Mouse (Mus musculus) cerebellum, postnatal 4 days (tissue): ENCODE measurements around the gene Gm14308.
"Not testable (repeated sequence)": the region's sequence is repeated elsewhere in the genome, so short reads cannot be mapped to it uniquely, and the experiment has no call there.

Experiments used
- DNase-seq, 2 experiments: peaks; one replicate each; pipeline ENCODE4 v3.0.0; 2022; ENCODE audit warnings: low spot score in 2 of 2, mixed read lengths in 1 of 2

Gm14308 gene

DNA sequence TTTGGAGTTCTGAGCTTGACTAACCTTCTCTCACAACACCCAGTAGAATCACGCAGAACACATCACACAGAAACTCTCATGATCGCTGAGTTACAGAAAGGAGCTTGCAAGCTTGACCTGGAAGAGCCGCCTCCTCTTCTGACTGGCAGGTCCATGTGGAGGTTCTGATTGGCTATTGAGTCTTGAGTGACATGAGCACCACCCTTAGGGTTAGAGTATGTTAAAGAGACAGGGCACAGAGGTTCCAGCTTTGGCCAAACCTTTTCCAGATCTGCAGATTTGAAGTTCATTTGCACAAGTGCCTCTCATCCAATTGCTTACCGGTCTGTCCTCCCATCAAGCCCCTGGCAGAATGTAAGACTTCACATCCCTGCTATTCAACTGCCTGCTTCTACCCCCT, at the start of gene Gm14308:
TSS of gene Gm14308 (minus strand) at position 101 of the 400 bp plus-strand sequence.
- DNase-seq = not testable (repeated sequence)

DNA sequence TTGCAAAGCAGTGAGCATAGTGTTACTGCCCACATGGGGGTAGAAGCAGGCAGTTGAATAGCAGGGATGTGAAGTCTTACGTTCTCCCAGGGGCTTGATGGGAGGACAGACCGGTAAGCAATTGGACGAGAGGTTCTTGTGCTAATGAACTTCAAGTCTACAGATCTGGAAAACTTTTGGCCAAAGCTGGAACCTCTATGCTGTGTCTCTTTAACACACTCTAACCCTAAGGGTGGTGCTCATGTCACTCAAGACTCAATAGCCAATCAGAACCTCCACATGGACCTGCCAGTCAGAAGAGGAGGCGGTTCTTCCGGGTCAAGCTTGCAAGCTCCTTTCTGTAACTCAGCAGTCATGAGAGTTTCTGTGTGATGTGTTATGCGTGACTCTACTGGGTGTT, 34.1 kb upstream of the Gm14308 start, which contains the start of gene Zfp973:
TSS of gene Zfp973 (plus strand) at position 301 of the 400 bp plus-strand sequence.
- not testable (repeated sequence) for DNase-seq
